Mouse (Mus musculus) inflammation-experienced regulatory T-cells, adult 16 weeks (primary cell): ENCODE results near the gene Rgr. TPM values are rescaled to one million over a fixed set of nuclear protein-coding genes. Genes with fewer than 3 reads are reported as not detected.

Experiments
- polyA plus RNA-seq: library from polyadenylated mRNA; unstranded; fragments of 100-300 nt; shearing (Covaris generic); gene quantifications from one replicate; pipeline ENCODE4 v1.2.1, GENCODE M21; 2017

Gene Rgr
- polyA plus RNA-seq, result 0.06 TPM

DNA sequence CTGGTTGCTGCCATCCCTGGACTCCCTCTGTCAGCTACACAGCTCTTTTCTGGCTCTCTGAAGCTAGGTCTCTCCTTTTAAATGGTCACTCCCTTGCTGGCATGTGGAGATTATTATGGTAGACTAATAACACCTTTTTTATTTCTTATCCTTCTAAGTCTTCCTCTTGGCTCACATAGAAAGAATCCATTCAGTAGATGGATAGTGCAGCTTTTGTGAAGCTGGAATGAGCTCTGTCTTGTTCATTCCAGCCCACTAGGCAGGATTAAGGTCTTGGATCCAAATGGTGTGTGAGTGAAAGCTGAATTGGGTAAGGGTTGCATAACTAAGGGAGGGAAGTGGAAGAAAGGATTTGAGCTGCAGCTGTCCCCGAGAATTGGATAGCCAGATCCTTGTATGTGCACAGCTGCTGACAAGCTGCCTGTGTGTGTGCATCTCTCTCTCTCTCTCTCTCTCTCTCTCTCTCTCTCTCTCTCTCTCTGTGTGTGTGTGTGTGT lies at the start of gene Rgr:
TSS of gene Rgr (minus strand) at position 51 of the 497 bp plus-strand sequence.

DNA sequence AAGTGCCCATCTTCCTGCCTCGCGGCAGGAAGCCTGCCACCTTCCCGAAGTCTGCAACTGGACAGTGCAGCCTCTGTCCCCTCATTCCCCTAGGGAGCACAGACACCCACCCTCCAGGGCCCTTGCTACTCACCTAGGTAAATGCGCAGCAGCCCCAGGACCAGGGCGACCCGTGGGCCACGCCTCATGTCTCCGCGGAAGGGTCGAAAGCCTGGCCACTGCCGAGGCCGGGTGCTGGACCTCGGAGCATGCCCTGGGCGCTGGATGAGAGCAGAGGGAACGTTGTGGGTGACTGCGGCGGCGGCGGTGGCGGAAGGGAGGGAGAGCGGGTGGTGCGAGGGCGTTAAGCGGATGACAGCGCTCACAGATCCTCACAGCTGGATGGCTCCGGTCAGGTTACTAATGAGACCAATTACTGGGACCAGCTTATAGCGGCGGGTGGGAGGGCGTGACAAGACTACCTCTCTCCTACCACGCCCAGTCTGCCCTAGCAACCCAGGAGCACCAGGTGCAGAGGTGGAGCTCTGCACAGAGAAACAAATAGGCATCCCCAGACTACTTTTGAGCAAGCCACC lies 49.3 kb upstream of the Rgr start, which contains the start of gene Cdhr1:
TSS of gene Cdhr1 (minus strand) at position 392 of the 575 bp plus-strand sequence.

GRCm38 (mm10) chr14:37067629-37068028 lies 18.9 kb upstream of the Rgr start, which contains the start of gene Lrit2:
Lrit2 (plus strand) TSS chr14:37067929.

Other genes with a start within 250 kb of the Rgr start
- 48.0 TPM for gene Ccser2, start 80.2 kb downstream of the Rgr start, polyA plus RNA-seq
- not detected for gene Lrit1, start 5.9 kb upstream of the Rgr start, polyA plus RNA-seq
- gene Lrit2, start 19.0 kb upstream of the Rgr start, polyA plus RNA-seq, result not detected
- not detected for gene Cdhr1, start 49.4 kb upstream of the Rgr start, polyA plus RNA-seq
- gene 2610528A11Rik, start 65.1 kb upstream of the Rgr start, polyA plus RNA-seq, result not detected
- 321 TPM for gene Ghitm, start 86.3 kb upstream of the Rgr start, polyA plus RNA-seq